Mouse (Mus musculus): ENCODE data around the gene Gm45140.

DNA sequence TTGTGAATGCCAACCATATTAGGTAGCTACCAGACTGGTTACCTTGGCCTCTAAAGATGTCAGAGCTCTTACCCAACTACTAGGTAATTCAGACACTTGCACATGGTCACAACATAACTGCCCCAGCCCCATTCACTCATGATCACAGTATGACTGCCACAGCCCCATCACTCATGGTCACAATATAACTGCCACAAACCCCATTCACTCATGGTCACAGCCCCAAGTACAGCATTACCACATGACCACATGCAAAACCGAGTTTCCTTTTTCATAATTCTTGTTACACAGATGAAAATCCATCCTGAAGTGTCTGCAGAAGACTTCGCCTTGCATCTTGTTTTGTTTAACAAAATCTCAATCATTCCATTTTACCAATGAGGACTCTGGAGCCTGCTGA, 87.5 kb downstream of the Gm45140 start:
- no peak for TF ChIP-seq CHD2 (IDR thresholded peaks at IDR 0.05; ENCODE audit: low read length)
- no peak for TF ChIP-seq CTCF (IDR thresholded peaks at IDR 0.05 in 2 of 3, conservative IDR thresholded peaks at IDR 0.05 in 1 of 3; ENCODE audit: control insufficient read depth in 1 of 3, insufficient read depth in 1 of 3, low read depth in 2 of 3, low read length in 3 of 3, poor library complexity in 1 of 3, severe bottlenecking in 1 of 3)
- no peak for TF ChIP-seq MAX (IDR thresholded peaks at IDR 0.05; ENCODE audit: low read length)
